Mouse (Mus musculus): Measurements from ENCODE around the gene Sf3a2. TPM values are rescaled to one million over a fixed set of nuclear protein-coding genes. Genes with fewer than 3 reads are reported as not detected.
A peak's percentile ranks its signal among the peaks of the same experiment; 100 is the strongest.

Gene Sf3a2
- polyA plus RNA-seq, 1 experiment from 2014 or later = 53.5 TPM

DNA sequence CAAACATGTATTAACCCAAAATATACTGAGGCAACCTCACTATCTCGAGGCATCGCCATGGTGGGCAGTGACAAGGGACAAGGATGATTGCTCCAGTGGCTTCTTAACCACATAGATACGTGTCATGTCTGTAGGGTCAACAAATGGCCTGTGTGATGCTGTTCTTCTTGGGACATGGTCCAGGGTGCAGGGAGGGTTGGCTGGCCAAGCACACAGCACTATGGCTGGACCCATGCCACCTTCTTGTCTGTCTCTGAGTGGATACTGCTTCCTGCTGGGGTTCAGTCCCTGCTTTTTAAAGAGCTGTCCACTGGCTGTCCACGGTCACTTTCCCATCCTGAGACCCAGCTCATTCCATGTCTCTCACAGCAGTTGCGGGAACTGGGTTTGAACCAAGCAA is 20.9 kb upstream of the Sf3a2 start:
- Histone ChIP-seq H3K4me2 (no peak overlapping the region), H3K27me3 (replicated peaks) (no peaks in the 10 kb centered on the region), H3K9ac (no peak overlapping the region), H3K36me3 (peaks cover 100% of the 10 kb centered on the region), H3K27ac (no peak overlapping the region), H3K4me1 (peaks cover 30% of the 10 kb centered on the region), H3K4me3 (no peak overlapping the region), H3K9me3 (replicated peaks) (no peaks in the 10 kb centered on the region)
- WGBS (ENCODE audit: insufficient replicate concordance) = 89% methylated on average over 5 of the region's 5 CpGs
- no peak for ATAC-seq

DNA sequence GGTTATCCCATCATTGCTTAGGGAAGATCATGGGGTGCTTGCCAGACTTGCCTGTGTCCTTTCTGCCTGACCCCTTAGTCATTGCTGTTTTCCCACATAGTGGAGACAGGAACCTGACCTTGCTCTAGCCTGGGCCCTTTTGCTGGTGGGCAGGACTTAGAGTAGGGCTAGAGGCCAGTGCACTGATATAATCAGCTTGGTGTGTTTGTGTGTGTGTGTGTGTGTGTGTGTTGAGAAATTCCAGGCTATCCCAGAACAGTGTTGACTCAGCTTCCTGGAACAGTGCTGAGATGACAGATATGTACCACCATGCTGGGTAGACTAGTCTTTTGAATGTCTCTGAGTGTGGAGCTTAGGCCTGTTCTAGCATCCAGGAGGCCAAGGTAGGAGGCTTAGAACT is 18.4 kb upstream of the Sf3a2 start:
- no peak overlapping the region for H3K9ac ChIP-seq
- no peaks in the 10 kb centered on the region for H3K27me3 ChIP-seq (replicated peaks)
- H3K4me1 ChIP-seq = peaks cover 6% of the 10 kb centered on the region
- H3K27ac ChIP-seq = no peak overlapping the region
- H3K4me3 ChIP-seq = no peak overlapping the region
- no peak overlapping the region for H3K4me2 ChIP-seq
- peaks cover 100% of the 10 kb centered on the region for H3K36me3 ChIP-seq
- no peaks in the 10 kb centered on the region for H3K9me3 ChIP-seq (replicated peaks)
- ATAC-seq = no peak

DNA sequence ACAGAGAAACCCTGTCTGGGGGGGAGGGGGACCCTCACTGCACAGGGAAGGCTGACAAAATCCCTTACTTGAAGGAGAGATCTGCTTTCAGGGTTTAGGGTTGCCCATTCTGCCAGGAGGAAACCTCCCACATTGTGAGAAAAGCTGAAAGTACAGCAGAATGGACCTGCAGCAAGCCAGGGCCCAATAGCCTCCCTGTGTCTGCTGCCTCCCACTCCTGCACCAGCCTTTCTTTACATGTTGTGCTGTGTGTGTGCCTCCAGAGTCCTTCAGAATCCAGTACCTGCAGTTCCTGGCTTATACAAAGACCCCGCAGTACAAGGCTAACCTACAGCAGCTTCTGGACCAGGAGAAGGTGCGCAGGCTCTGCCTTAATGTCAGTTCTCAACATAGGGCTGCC is 13.7 kb upstream of the Sf3a2 start:
- no peak for ATAC-seq
- H3K27ac ChIP-seq = no peak overlapping the region
- WGBS (ENCODE audit: insufficient replicate concordance) = 97% methylated on average over 2 of the region's 2 CpGs

DNA sequence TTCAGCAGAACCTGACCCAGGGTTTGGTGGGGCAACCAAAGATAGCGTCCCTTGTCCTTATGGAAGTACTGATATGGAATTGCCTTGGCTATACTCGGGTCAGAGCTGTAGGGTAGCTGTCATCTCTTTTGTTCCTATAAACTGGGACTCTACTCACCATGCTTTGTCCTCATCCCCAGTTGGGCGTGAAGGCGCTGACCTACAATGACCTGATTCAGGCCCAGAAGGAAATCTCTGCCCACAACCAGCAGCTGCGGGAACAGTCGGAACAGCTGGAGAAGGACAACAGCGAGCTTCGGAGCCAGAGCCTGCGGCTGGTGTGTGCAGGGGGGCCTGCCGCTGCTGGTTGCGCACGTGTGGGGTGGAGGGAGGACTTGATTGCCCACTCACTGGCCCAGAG is 13.1 kb upstream of the Sf3a2 start:
- H3K36me3 ChIP-seq = peaks cover 100% of the 10 kb centered on the region
- H3K4me2 ChIP-seq = no peak overlapping the region
- no peaks in the 10 kb centered on the region for H3K9me3 ChIP-seq (replicated peaks)
- H3K27ac ChIP-seq = no peak overlapping the region
- H3K9ac ChIP-seq = no peak overlapping the region
- no peak for ATAC-seq
- H3K27me3 ChIP-seq (replicated peaks) = no peaks in the 10 kb centered on the region
- WGBS (ENCODE audit: insufficient replicate concordance) = 93% methylated on average over 12 of the region's 12 CpGs
- no peaks in the 10 kb centered on the region for H3K4me1 ChIP-seq
- no peak overlapping the region for H3K4me3 ChIP-seq

More for the DNA sequence above, 13.7 kb upstream of the Sf3a2 start:
- Histone ChIP-seq H3K9me3 (replicated peaks) (no peaks in the 10 kb centered on the region), H3K4me1 (no peaks in the 10 kb centered on the region), H3K9ac (no peak overlapping the region), H3K36me3 (peaks cover 100% of the 10 kb centered on the region), H3K27me3 (replicated peaks) (no peaks in the 10 kb centered on the region), H3K4me3 (no peak overlapping the region), H3K4me2 (no peak overlapping the region)

DNA sequence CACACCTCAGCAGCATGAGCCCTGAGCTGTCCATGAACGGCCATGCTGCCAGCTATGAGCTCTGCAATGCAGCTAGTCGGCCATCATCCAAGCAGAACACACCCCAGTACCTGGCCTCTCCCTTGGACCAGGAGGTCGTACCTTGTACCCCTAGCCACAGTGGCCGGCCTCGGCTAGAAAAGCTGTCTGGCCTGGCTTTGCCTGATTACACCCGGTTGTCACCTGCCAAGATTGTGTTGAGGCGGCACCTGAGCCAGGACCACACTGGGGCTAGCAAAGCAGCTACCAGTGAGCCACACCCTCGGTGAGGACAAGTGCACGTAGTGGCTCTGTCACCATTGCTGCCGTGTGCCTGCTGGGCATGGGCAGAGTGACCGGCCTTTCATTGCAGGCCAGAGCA is 12.0 kb upstream of the Sf3a2 start:
- Histone ChIP-seq H3K9me3 (replicated peaks) (no peaks in the 10 kb centered on the region), H3K4me3 (no peak overlapping the region), H3K9ac (no peak overlapping the region), H3K4me2 (no peak overlapping the region), H3K4me1 (peaks cover 1% of the 10 kb centered on the region; the same call in 1 of the 2 replicates), H3K27ac (no peak overlapping the region), H3K27me3 (replicated peaks) (no peaks in the 10 kb centered on the region), H3K36me3 (peaks cover 100% of the 10 kb centered on the region)
- no peak for ATAC-seq
- WGBS (ENCODE audit: insufficient replicate concordance) = 89% methylated on average over 11 of the region's 11 CpGs

DNA sequence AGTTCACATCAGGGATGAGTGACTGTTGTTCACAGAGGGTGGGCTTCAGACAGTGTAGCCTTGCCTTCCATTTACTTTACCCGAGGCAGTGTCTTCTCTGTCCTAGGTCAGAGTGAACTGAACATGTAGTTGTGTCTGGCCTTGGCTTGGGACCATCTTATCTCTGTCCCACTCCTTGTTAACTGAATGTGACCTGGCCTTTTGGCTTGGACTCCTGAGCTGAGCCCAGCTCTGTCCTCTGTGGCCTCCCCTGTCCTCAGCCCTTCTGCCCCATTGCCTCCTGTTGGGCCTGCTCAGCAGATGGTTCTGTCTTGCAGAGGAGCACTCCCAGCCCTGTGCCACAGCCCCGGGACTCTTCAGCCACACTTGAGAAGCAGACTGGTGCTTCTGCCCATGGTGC is 10.5 kb upstream of the Sf3a2 start:
- H3K27ac ChIP-seq = no peak overlapping the region
- H3K9me3 ChIP-seq (replicated peaks) = no peaks in the 10 kb centered on the region
- H3K4me1 ChIP-seq = peaks cover 17% of the 10 kb centered on the region
- ATAC-seq = no peak
- no peak overlapping the region for H3K9ac ChIP-seq
- no peaks in the 10 kb centered on the region for H3K27me3 ChIP-seq (replicated peaks)
- H3K4me2 ChIP-seq = no peak overlapping the region
- H3K4me3 ChIP-seq = no peak overlapping the region
- 75% methylated on average over 2 of the region's 2 CpGs for WGBS (ENCODE audit: insufficient replicate concordance)
- peaks cover 100% of the 10 kb centered on the region for H3K36me3 ChIP-seq

DNA sequence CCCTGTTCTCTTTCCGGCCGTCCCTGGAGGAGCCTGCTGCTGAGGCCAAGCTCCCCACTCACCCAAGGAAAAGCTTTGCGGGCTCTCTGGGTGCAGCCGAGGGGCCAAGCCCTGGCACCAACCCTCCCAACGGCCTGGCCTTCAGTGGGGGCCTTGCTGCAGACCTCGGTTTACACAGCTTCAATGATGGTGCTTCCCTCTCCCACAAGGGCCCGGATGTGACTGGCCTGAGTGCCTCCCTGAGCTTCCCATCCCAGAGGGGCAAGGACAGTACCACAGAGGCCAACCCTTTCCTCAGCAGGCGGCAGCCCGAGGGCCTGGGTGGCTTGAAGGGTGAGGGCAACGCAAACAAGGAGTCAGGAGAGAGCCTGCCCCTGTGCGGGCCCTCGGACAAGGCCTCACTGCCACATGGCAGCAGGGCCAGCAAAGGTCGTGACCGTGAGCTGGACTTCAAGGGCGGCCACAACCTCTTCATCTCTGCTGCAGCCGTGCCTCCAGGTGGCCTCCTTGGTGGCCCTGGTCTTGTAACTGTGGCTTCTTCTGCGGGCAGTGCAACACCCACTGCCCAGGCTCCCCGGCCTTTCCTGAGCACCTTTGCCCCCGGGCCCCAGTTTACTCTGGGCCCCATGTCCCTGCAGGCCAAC is 7.1 kb upstream of the Sf3a2 start:
- Histone ChIP-seq H3K36me3 (peaks cover 100% of the 10 kb centered on the region), H3K4me3 (no peak overlapping the region), H3K9ac (no peak overlapping the region), H3K27me3 (replicated peaks) (no peaks in the 10 kb centered on the region), H3K4me2 (no peak overlapping the region), H3K9me3 (replicated peaks) (no peaks in the 10 kb centered on the region), H3K27ac (no peak overlapping the region), H3K4me1 (peaks cover 24% of the 10 kb centered on the region)
- ATAC-seq = no peak
- WGBS (ENCODE audit: insufficient replicate concordance) = 82% methylated on average over 19 of the region's 19 CpGs

DNA sequence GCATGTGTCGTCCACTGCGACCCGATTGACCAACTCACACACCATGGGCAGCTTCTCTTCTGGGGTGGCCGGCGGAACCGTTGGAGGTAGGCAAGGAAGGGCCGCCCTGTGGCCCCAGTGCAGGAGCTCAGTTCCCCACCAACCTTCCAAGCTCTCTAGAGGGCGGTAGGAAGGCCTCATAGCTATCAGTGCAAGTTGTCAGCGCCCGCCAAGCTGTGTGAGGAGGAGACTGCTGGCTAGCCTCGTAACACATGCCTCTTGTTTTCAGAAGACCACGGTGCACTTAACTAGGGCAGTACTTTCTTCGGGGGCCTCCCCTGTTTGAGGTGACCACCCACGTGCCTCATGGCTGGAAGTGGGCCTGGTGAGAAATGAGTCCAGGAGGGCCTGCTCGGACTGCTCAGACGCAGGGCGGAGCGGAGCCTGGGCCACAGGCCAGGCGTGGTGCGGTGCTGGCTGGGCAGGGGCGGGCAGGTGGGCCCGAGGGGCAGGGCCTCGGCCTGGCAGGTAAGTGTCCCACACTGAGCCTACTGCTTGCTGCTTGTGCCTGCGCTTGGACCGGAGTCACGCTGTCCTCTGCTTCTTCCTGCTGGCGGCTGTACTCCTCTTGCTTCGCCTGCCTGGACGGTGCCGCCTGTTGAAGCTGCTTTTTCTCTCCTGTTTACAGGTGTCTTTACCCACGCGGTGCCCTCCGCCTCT is 6.4 kb upstream of the Sf3a2 start:
- WGBS (ENCODE audit: insufficient replicate concordance) = 76% methylated on average over 33 of the region's 33 CpGs
- peaks cover 100% of the 10 kb centered on the region for H3K36me3 ChIP-seq
- H3K9me3 ChIP-seq (replicated peaks) = no peaks in the 10 kb centered on the region
- H3K27me3 ChIP-seq (replicated peaks) = no peaks in the 10 kb centered on the region
- no peak overlapping the region for H3K9ac ChIP-seq
- peaks cover 32% of the 10 kb centered on the region for H3K4me1 ChIP-seq
- no peak overlapping the region for H3K4me3 ChIP-seq
- ATAC-seq = no peak
- H3K27ac ChIP-seq = 0 out of 2 replicates have a peak overlapping the region, but pooled peaks have one; percentile 22
- H3K4me2 ChIP-seq = no peak overlapping the region

DNA sequence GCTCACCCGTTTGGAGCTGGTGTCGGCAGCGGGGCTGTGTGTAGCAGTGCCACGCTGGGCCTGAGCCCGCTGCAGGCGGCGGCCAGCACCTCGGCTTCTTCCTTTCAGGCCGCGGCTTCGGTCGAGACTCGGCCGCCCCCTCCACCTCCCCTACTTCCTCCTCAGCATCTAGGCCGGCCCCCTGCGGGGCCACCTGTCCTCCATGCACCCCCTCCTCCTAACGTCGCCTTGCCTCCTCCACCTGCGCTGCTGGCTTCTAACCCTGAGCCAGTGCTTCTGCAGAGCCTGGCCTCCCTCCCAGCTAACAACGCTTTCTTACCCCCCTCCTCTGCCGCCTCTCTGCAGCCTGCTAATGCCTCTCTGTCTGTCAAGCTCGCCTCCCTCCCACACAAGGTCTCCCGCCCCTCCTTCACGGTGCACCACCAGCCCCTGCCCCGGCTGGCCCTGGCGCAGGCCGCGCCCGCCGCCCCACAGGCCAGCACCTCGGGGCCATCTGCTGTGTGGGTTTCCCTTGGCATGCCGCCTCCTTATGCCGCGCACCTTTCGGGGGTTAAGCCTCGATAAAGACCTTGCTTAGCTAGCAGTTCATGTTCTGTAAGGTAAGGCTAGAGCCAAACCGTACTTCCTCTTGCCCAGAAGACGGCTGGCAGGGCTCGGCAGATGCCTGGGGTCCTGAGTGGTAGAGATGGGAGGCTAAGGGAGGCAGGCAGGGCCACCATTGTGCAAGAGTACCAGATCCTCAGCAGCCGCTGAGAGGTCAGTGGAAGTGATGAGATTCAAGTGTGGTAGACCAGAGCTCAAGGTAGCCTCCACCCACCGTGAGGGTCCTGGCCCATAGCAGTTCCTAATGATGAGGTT is 5.6 kb upstream of the Sf3a2 start:
- Histone ChIP-seq H3K4me1 (peaks cover 39% of the 10 kb centered on the region), H3K9ac (no peak overlapping the region), H3K9me3 (replicated peaks) (no peaks in the 10 kb centered on the region), H3K4me3 (no peak overlapping the region), H3K27ac (peak overlapping the region; percentile 22; the same call in 1 of the 2 replicates), H3K4me2 (no peak overlapping the region), H3K27me3 (replicated peaks) (no peaks in the 10 kb centered on the region), H3K36me3 (peaks cover 97% of the 10 kb centered on the region)
- ATAC-seq = no peak
- 67% methylated on average over 41 of the region's 41 CpGs for WGBS (ENCODE audit: insufficient replicate concordance)

DNA sequence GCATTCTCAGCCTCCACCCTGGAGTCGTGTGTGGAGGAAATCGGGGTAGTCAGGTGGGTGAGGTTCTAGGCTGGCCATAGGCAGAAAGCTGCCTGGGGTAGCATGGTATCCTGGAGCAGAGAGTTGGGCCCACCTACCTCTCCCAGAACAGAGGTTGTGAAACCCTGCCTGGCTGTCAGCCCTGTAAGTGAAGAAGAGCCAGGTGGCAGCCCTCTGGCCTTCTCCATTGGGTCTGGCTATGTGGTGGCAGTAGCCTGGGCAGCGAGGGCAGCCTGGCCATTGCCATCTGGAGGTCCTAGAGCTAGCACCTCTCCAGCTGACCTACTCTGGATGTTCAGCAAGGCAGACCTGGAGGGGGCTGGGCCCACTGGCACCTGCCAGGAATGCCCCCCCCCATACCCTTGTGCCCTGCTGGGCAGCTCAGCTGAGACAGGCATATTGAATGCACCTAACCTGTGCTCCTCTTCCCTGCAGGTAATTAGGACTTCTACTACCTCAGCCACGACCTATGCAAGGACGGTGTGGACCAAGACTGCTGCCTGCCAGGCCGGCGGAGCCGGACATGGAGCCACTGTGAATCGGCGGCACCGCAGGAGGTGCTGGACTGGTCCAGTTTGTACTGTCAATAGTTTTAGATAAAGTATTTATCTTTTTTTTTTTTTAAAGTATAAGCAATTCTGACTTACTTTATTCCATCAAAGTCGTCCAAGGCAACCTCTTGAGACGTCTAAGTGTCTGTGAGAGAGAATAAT is 4.8 kb upstream of the Sf3a2 start:
- no peak overlapping the region for H3K27ac ChIP-seq
- H3K4me3 ChIP-seq = no peak overlapping the region
- ATAC-seq = no peak
- H3K9me3 ChIP-seq (replicated peaks) = no peaks in the 10 kb centered on the region
- H3K36me3 ChIP-seq = peaks cover 89% of the 10 kb centered on the region
- no peak overlapping the region for H3K9ac ChIP-seq
- WGBS (ENCODE audit: insufficient replicate concordance) = 86% methylated on average over 13 of the region's 13 CpGs
- no peak overlapping the region for H3K4me2 ChIP-seq
- H3K27me3 ChIP-seq (replicated peaks) = no peaks in the 10 kb centered on the region
- peaks cover 40% of the 10 kb centered on the region for H3K4me1 ChIP-seq

DNA sequence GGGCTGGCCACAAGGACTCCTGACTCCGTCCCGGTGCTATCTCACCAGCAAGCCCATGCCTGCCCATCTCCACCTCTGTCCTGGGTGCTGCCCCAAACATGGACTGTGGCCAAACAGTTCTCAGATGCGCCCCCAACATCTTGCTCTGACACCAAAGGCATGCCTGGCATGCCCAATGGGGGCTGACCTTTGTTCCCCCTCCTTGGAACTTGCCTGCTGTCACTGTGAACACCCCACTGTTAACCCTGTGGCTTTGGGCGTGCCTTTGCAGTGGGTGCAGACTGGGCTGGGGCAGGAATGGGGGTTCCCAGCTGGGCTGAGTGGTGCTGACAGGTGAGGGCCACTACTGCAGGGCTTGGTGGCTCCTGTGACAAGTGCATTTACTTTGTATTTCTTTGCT is 4.2 kb upstream of the Sf3a2 start:
- Histone ChIP-seq H3K4me2 (no peak overlapping the region), H3K9ac (no peak overlapping the region), H3K4me3 (no peak overlapping the region), H3K27me3 (replicated peaks) (no peaks in the 10 kb centered on the region), H3K27ac (0 out of 2 replicates have a peak overlapping the region, but pooled peaks have one; percentile 37), H3K9me3 (replicated peaks) (no peaks in the 10 kb centered on the region), H3K4me1 (peaks cover 40% of the 10 kb centered on the region), H3K36me3 (peaks cover 83% of the 10 kb centered on the region)
- 76% methylated on average over 4 of the region's 4 CpGs for WGBS (ENCODE audit: insufficient replicate concordance)
- ATAC-seq = no peak

Data from liver, embryonic 12.5 days (tissue).